Mouse (Mus musculus) heart, adult 2 months (tissue): ENCODE measurements around the gene Rfx3. TPM values are rescaled to one million over a fixed set of nuclear protein-coding genes. Genes with fewer than 3 reads are reported as not detected.

Experiments used
- DNase-seq, 2 experiments: peaks; one replicate each; pipeline ENCODE4 v3.0.0; 2021
- H3K27ac ChIP-seq: fragments of 200-600 bp; 2 replicates; pipeline ENCODE4 v1.8.1; 2022
- H3K27me3 ChIP-seq: fragments of 200-500 bp; 2 replicates; pipeline ENCODE4 v1.6.1; 2012; ENCODE audit warnings: mild to moderate bottlenecking, low read length, inconsistent platforms, mixed read lengths; ENCODE audit not compliant: control insufficient read depth, insufficient read depth
- H3K36me3 ChIP-seq: fragments of 200-500 bp; 2 replicates; pipeline ENCODE4 v1.6.1; 2012; ENCODE audit warnings: low read length, inconsistent platforms; ENCODE audit not compliant: control insufficient read depth, insufficient read depth
- H3K4me1 ChIP-seq: fragments of 200-500 bp; 2 replicates; pipeline ENCODE4 v1.6.1; 2011; ENCODE audit warnings: low read length; ENCODE audit not compliant: control insufficient read depth, insufficient read depth
- H3K4me3 ChIP-seq: fragments of 200-600 bp; 2 replicates; pipeline ENCODE4 v1.8.1; 2022
- H3K79me2 ChIP-seq: fragments of 200-500 bp; replicated peaks from 2 replicates; pipeline ENCODE4 v1.6.1; 2012; ENCODE audit warnings: mild to moderate bottlenecking, inconsistent platforms, low read length, moderate library complexity, mixed read lengths; ENCODE audit not compliant: control insufficient read depth, insufficient read depth
- H3K9ac ChIP-seq: fragments of 200-500 bp; 2 replicates; pipeline ENCODE4 v1.6.1; 2012; ENCODE audit warnings: low read depth, mild to moderate bottlenecking, control low read depth, inconsistent platforms, low read length, mixed read lengths
- CTCF ChIP-seq: fragments of 200-600 bp; IDR thresholded peaks from 2 replicates; pipeline ENCODE4 v1.8.1; 2022; ENCODE audit warnings: antibody characterized with exemption, mild to moderate bottlenecking, moderate library complexity
- EP300 ChIP-seq: fragments of 200-500 bp; IDR thresholded peaks from 2 replicates; pipeline ENCODE4 v1.6.1; 2011; ENCODE audit warnings: low read depth, low read length, control low read depth; ENCODE audit not compliant: insufficient read depth
- POLR2A ChIP-seq: fragments of 200-500 bp; IDR thresholded peaks from 2 replicates; pipeline ENCODE4 v1.6.1; 2011; ENCODE audit warnings: mild to moderate bottlenecking, low read depth, low read length, control low read depth; ENCODE audit not compliant: insufficient read depth
- WGBS: fragments of 180-500 bp; shearing (Covaris S2); methylation state at CpG from one replicate; pipeline ENCODE4 v1.1.7; 2018; 5-methylcytosine and 5-hydroxymethylcytosine counted together
- intact Hi-C: fragments of 180-260 bp; cut with DNase I; formaldehyde crosslinking; loops from one replicate; pipeline ENCODE4 v1.15.1; 2025
- polyA plus RNA-seq: library from polyadenylated mRNA; depleted of rRNA; stranded (reverse); fragments of >200 nt; gene quantifications from 2 replicates; pipeline ENCODE4 v1.2.3, GENCODE M21; 2012
- total RNA-seq, 2 experiments: library from RNA; stranded (reverse); gene quantifications; 2 replicates each; pipeline ENCODE4 v1.2.3; 2021

Rfx3 gene
- total and polyA plus RNA-seq, 3 experiments: 1.2 to 3.1 (median 2.7) TPM

DNA sequence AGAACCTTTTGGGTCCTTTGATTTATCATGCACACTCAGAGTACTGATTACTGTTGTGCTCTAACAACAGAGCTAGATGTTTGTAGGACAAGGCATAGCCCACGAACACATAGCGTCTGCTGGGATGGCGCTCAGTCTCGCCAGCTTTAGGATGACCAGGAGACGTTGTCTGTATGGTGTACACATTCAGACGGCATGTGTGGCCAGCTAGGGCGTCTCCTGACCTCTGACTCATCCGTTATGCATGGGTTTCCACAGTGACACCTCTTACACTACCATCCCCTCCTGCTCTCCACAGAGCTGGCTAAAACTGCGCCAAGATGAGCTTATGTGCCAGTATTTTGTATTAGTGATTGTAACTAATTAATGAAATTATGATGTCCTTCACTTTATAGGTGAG, 108.4 kb downstream of the Rfx3 start:
- Histone ChIP-seq H3K79me2 (no peaks in the 10 kb centered on the region), H3K4me3 (no peak overlapping the region), H3K4me1 (no peaks in the 10 kb centered on the region; the same call in 1 of the 2 replicates), H3K27me3 (no peaks in the 10 kb centered on the region), H3K36me3 (no peaks in the 10 kb centered on the region), H3K9ac (no peak overlapping the region), H3K27ac (no peak overlapping the region)
- 80% methylated on average over 9 of the region's 9 CpGs for WGBS
- no peak for TF ChIP-seq CTCF
- TF ChIP-seq POLR2A: no peak
- TF ChIP-seq EP300: no peak
- no peak for DNase-seq
- intact Hi-C loops: no loop called here

DNA sequence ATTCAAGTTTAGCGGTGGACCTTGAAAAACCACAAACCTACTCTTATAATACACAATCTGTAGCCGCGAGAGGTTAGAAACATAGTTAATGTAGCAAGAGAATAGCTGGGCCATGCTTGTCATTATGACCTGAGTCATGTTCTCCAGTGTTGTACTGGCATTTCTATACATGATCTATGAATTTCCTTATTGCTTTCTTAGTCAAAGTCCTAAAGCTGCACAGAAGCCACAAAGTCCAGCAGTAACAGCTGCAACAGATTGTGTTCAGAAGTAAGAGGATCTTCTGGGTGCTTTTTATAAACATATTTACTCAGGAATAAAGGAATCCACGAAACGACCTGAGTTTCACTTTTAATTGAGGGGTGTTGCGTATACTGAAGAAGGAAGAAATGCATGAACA, 109.3 kb downstream of the Rfx3 start:
- DNase-seq: no peak
- no peaks in the 10 kb centered on the region for H3K36me3 ChIP-seq
- no peak overlapping the region for H3K9ac ChIP-seq
- no peaks in the 10 kb centered on the region for H3K27me3 ChIP-seq
- no peaks in the 10 kb centered on the region for H3K79me2 ChIP-seq
- TF ChIP-seq CTCF (no peak), POLR2A (no peak), EP300 (no peak)
- H3K4me3 ChIP-seq: no peak overlapping the region
- H3K27ac ChIP-seq: no peak overlapping the region
- H3K4me1 ChIP-seq: no peaks in the 10 kb centered on the region; the same call in 1 of the 2 replicates
- intact Hi-C loops: no loop called here
- 96% methylated on average over 6 of the region's 6 CpGs for WGBS

DNA sequence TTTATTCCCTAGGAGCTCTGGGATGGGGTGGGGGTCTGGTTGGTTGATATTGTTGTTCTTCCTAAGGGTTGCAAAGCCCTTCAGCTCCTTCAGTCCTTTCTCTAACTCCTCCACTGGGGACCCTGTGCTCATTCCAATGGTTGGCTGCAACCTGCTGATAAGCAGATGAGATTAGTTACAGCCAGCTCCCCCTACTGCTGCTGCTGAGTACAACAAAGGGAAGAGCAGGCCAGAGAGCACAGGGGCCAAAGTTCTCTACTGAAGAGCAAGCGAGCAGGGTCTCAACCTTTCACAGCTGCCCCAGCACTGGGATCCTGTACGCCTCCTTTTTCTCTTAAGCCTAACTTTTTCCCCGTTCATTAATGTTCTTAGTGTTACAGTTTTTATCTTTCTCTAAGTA, 126.4 kb downstream of the Rfx3 start:
- TF ChIP-seq CTCF: no peak
- WGBS: 89% methylated on average over 3 of the region's 3 CpGs
- H3K27ac ChIP-seq: no peak overlapping the region
- H3K4me3 ChIP-seq: no peak overlapping the region
- intact Hi-C loops: no loop called here
- H3K4me1 ChIP-seq: no peaks in the 10 kb centered on the region
- no peaks in the 10 kb centered on the region for H3K27me3 ChIP-seq
- no peaks in the 10 kb centered on the region for H3K79me2 ChIP-seq
- H3K36me3 ChIP-seq: no peaks in the 10 kb centered on the region
- no peak overlapping the region for H3K9ac ChIP-seq
- DNase-seq: no peak

DNA sequence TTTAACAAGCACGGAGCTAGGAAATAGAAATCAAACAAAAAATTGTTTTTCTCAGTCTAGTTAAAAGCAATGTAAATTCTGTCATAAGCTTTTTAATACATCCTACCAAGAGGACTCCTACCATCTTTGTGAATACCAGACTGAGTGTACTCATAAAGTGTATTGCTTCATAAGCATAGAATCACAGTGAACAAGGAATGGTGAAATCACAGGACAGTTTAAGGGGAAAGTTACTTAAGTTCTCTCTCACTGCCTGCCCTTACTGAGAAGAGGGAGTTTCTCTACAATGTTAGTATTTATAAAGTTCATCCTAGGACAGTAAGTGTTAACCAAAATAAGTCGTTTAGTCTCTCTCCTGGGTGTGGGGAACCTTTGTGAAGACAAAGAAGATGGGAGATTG, 133.5 kb downstream of the Rfx3 start:
- H3K9ac ChIP-seq: no peak overlapping the region
- H3K27ac ChIP-seq: no peak overlapping the region
- H3K79me2 ChIP-seq: no peaks in the 10 kb centered on the region
- H3K4me3 ChIP-seq: no peak overlapping the region
- no peaks in the 10 kb centered on the region for H3K36me3 ChIP-seq
- WGBS: 77% methylated on average over 2 of the region's 2 CpGs
- H3K4me1 ChIP-seq: no peaks in the 10 kb centered on the region
- no peak for DNase-seq
- no peaks in the 10 kb centered on the region for H3K27me3 ChIP-seq
- intact Hi-C loops: no loop called here
- no peak for TF ChIP-seq EP300
- TF ChIP-seq CTCF: no peak
- no peak for TF ChIP-seq POLR2A

DNA sequence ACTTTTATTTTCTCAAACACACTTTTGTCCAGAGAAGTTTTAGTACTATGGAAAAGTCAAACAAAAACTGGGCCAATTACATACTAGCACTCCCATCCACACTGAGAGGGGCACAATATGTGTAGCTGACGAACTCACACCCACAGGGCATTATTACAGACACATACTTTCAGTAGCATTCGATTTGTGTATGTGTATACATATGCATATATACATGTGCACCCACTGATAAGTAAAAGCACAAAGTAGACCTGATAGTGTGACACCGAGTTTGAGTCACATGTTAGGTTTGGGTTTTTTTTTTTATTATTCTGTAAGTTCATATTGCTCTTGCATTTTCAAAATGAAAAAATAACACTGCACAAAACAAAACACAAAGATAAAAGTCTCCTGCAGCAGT, 140.2 kb downstream of the Rfx3 start:
- intact Hi-C loops: no loop called here
- no peaks in the 10 kb centered on the region for H3K4me1 ChIP-seq
- no peaks in the 10 kb centered on the region for H3K79me2 ChIP-seq
- DNase-seq: no peak
- WGBS: 91% methylated on average over 3 of the region's 3 CpGs
- H3K27ac ChIP-seq: no peak overlapping the region
- H3K4me3 ChIP-seq: no peak overlapping the region
- no peaks in the 10 kb centered on the region for H3K27me3 ChIP-seq
- TF ChIP-seq EP300: no peak
- TF ChIP-seq POLR2A: no peak
- no peak for TF ChIP-seq CTCF
- no peaks in the 10 kb centered on the region for H3K36me3 ChIP-seq
- H3K9ac ChIP-seq: no peak overlapping the region

DNA sequence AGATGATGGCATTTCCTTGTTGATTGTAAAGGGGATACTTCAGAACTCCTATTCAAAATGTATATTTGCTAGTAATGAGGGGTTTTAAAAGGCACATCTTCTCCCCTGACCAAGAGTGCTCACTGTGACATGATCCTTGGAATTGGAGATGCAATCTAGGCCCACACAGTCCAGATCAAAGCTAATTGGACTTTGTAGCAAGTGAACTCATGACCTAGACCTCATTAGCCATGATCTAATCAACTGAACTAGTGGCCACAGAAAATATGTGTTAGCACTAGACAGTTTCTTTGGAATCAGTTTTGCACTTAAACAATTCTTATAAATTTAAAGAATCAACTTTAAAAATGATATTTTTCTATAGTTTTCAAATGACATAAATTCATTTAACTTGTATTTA, 151.3 kb downstream of the Rfx3 start:
- intact Hi-C loops: no loop called here
- no peak for DNase-seq
- Histone ChIP-seq H3K4me1 (no peaks in the 10 kb centered on the region), H3K27ac (no peak overlapping the region), H3K36me3 (no peaks in the 10 kb centered on the region), H3K4me3 (no peak overlapping the region), H3K27me3 (no peaks in the 10 kb centered on the region), H3K79me2 (no peaks in the 10 kb centered on the region), H3K9ac (no peak overlapping the region)
- TF ChIP-seq CTCF: no peak
- no peak for TF ChIP-seq POLR2A
- TF ChIP-seq EP300: no peak
